Mouse (Mus musculus) hindbrain, postnatal 0 days (tissue): Measurements from ENCODE around the gene Phyhd1. TPM values are rescaled to one million over a fixed set of nuclear protein-coding genes. Genes with fewer than 3 reads are reported as not detected.
A peak's percentile ranks its signal among the peaks of the same experiment; 100 is the strongest.

Source experiments
- ATAC-seq: fragments of 200-750 bp; cut with Nextera tagmentation; 2 replicates; pipeline ENCODE4 v1.8.0; 2017; ENCODE audit warnings: mild to moderate bottlenecking, moderate TSS enrichment, moderate library complexity
- DNase-seq: peaks from one replicate; pipeline ENCODE4 v3.0.0-alpha.2; 2015; ENCODE audit warnings: low spot score
- H3K27ac ChIP-seq: fragments of 300-500 bp; sonication (generic); 2 replicates; pipeline ENCODE4 v1.5.1; 2014; ENCODE audit warnings: mild to moderate bottlenecking
- H3K27me3 ChIP-seq: fragments of 300-500 bp; sonication (generic); 2 replicates; pipeline ENCODE4 v1.6.1; 2014; ENCODE audit warnings: low read length, mixed read lengths; ENCODE audit not compliant: insufficient read depth
- H3K36me3 ChIP-seq: fragments of 300-500 bp; sonication (generic); 2 replicates; pipeline ENCODE4 v1.6.1; 2014; ENCODE audit warnings: low read length, mixed read lengths; ENCODE audit not compliant: insufficient read depth
- H3K4me1 ChIP-seq: fragments of 300-500 bp; sonication (generic); 2 replicates; pipeline ENCODE4 v1.6.1; 2014; ENCODE audit warnings: antibody characterized with exemption, low read length, mixed read lengths; ENCODE audit not compliant: insufficient read depth
- H3K4me2 ChIP-seq: fragments of 300-500 bp; sonication (generic); 2 replicates; pipeline ENCODE4 v1.6.1; 2014; ENCODE audit warnings: low read depth, mild to moderate bottlenecking, low read length, moderate library complexity, mixed read lengths
- H3K4me3 ChIP-seq: fragments of 300-500 bp; sonication (generic); 2 replicates; pipeline ENCODE4 v1.5.1; 2014; ENCODE audit warnings: low read length
- H3K9ac ChIP-seq: fragments of 300-500 bp; sonication (generic); replicated peaks from 2 replicates; pipeline ENCODE4 v1.6.1; 2014; ENCODE audit warnings: mild to moderate bottlenecking, low read length, moderate library complexity, mixed read lengths
- H3K9me3 ChIP-seq: fragments of 300-500 bp; sonication (generic); 2 replicates; pipeline ENCODE4 v1.6.1; 2016; ENCODE audit warnings: low read length, mixed read lengths
- CTCF ChIP-seq: IDR thresholded peaks from 2 replicates; pipeline ENCODE4 v1.5.1; 2016; ENCODE audit warnings: antibody characterized with exemption, control low read depth, low read depth
- WGBS: fragments of 180-500 bp; shearing (Covaris S2); extraction: QIAGEN DNeasy Blood & Tissue Kit; methylation state at CpG from one replicate; pipeline ENCODE4 v1.1.7; 2014; 5-methylcytosine and 5-hydroxymethylcytosine counted together
- polyA plus RNA-seq: library from polyadenylated mRNA; unstranded; fragments of >200 nt; fragmentation: Nextera tagmentation; extraction: Ambion mirVana; gene quantifications from 2 replicates; pipeline ENCODE4 v1.2.1, GENCODE M21; 2015
- total RNA-seq: library from RNA; depleted of rRNA; stranded (reverse); fragments of >200 nt; gene quantifications from 2 replicates; pipeline ENCODE4 v1.2.3, GENCODE M21; 2014

Phyhd1 gene
- total and polyA plus RNA-seq, 2 experiments from 2014 or later, result 5.6 to 7.4 TPM

GRCm38 (mm10) chr2:30281651-30282050, 15.6 kb downstream of the Phyhd1 start:
- DNase-seq (no peak), ATAC-seq (no peak)
- Histone ChIP-seq H3K9ac (no peak overlapping the region), H3K27ac (no peak overlapping the region), H3K4me2 (no peak overlapping the region), H3K4me1 (0 out of 2 replicates have a peak, but pooled peaks cover 7% of the 10 kb centered on the region), H3K27me3 (no peaks in the 10 kb centered on the region), H3K9me3 (no peaks in the 10 kb centered on the region), H3K4me3 (no peak overlapping the region), H3K36me3 (no peaks in the 10 kb centered on the region)
- 78% methylated on average over 3 of the region's 3 CpGs for WGBS
- TF ChIP-seq CTCF, result no peak

- Histone ChIP-seq H3K27ac (no peak overlapping the region), H3K4me2 (no peak overlapping the region), H3K4me3 (no peak overlapping the region), H3K9me3 (no peaks in the 10 kb centered on the region), H3K4me1 (peaks cover 19% of the 10 kb centered on the region; the same call in 1 of the 2 replicates), H3K27me3 (no peaks in the 10 kb centered on the region), H3K36me3 (no peaks in the 10 kb centered on the region), H3K9ac (no peak overlapping the region)
- DNase-seq (no peak), ATAC-seq (no peak)
- WGBS, result 87% methylated on average over 2 of the region's 2 CpGs
- TF ChIP-seq CTCF, result no peak
Observed at GRCm38 (mm10) chr2:30283193-30283592, 17.2 kb downstream of the Phyhd1 start.

- Histone ChIP-seq H3K36me3 (no peaks in the 10 kb centered on the region), H3K4me2 (peak overlapping the region; percentile 96), H3K9me3 (no peaks in the 10 kb centered on the region), H3K27ac (no peak overlapping the region), H3K27me3 (no peaks in the 10 kb centered on the region), H3K4me1 (peaks cover 19% of the 10 kb centered on the region; the same call in 1 of the 2 replicates), H3K9ac (peak overlapping the region; percentile 88; the same call in 1 of the 2 replicates), H3K4me3 (peak overlapping the region; percentile 91)
- TF ChIP-seq CTCF, result no peak
- WGBS, result 93% methylated on average over 5 of the region's 5 CpGs
- DNase-seq, result no peak
- no peak for ATAC-seq
Observed at GRCm38 (mm10) chr2:30285004-30285403, 19.0 kb downstream of the Phyhd1 start.

- peak overlapping the region; percentile 56 for H3K27ac ChIP-seq
- 14% methylated on average over 38 of the region's 38 CpGs for WGBS
Observed at GRCm38 (mm10) chr2:30285416-30286181, 19.6 kb downstream of the Phyhd1 start.

GRCm38 (mm10) chr2:30286192-30287026, 20.4 kb downstream of the Phyhd1 start, which contains the start of the genes Dolk and Nup188:
Gene Dolk, minus strand, starts transcription at chr2:30286334.
Gene Nup188, plus strand, starts transcription at chr2:30286397.
- DNase-seq, result peak; percentile 98
- Histone ChIP-seq H3K27ac (peak within 1 kb of the TSS; percentile 72), H3K36me3 (no peaks in the 10 kb centered on the region), H3K4me1 (peaks cover 19% of the 10 kb centered on the region; the same call in 1 of the 2 replicates), H3K4me3 (peak within 1 kb of the TSS; percentile 91), H3K9ac (peak within 1 kb of the TSS; percentile 88), H3K9me3 (no peaks in the 10 kb centered on the region), H3K4me2 (peak within 1 kb of the TSS; percentile 96), H3K27me3 (no peaks in the 10 kb centered on the region)
- under 1% methylated on average over 64 of the region's 68 CpGs for WGBS
- ATAC-seq, result peak; percentile 97
- no peak for TF ChIP-seq CTCF

More at GRCm38 (mm10) chr2:30285416-30286181, 19.6 kb downstream of the Phyhd1 start:
- DNase-seq (peak; percentile 2), ATAC-seq (peak; percentile 67)
- Histone ChIP-seq H3K36me3 (no peaks in the 10 kb centered on the region), H3K9ac (peak overlapping the region; percentile 88), H3K27me3 (no peaks in the 10 kb centered on the region), H3K4me2 (peak overlapping the region; percentile 96), H3K4me1 (peaks cover 19% of the 10 kb centered on the region; the same call in 1 of the 2 replicates), H3K4me3 (peak overlapping the region; percentile 91), H3K9me3 (no peaks in the 10 kb centered on the region)
- no peak for TF ChIP-seq CTCF

- no peak for ATAC-seq
- WGBS, result under 1% methylated on average over 10 of the region's 10 CpGs
- peak overlapping the region; percentile 91 for H3K4me3 ChIP-seq
Observed at GRCm38 (mm10) chr2:30287027-30287373, 21.0 kb downstream of the Phyhd1 start.

More at GRCm38 (mm10) chr2:30287027-30287373, 21.0 kb downstream of the Phyhd1 start:
- Histone ChIP-seq H3K27ac (peak overlapping the region; percentile 72; the same call in 1 of the 2 replicates), H3K9ac (peak overlapping the region; percentile 88), H3K36me3 (no peaks in the 10 kb centered on the region), H3K4me2 (peak overlapping the region; percentile 96), H3K4me1 (peaks cover 19% of the 10 kb centered on the region; the same call in 1 of the 2 replicates), H3K9me3 (no peaks in the 10 kb centered on the region), H3K27me3 (no peaks in the 10 kb centered on the region)
- DNase-seq, result peak; percentile 58
- peak; percentile 20; the same call in 1 of the 2 replicates for TF ChIP-seq CTCF
